Mouse (Mus musculus) G1E-ER4 (cell line): ENCODE measurements around the gene Hes3. TPM values are rescaled to one million over a fixed set of nuclear protein-coding genes. Genes with fewer than 3 reads are reported as not detected.

Source experiments
- GATA1 ChIP-seq: IDR thresholded peaks from one replicate; pipeline ENCODE4 v1.8.0; 2012; ENCODE audit warnings: low read length, inconsistent platforms
- polyA plus RNA-seq: library from polyadenylated mRNA; stranded (reverse); fragments of >175 nt; gene quantifications from 2 replicates; pipeline ENCODE4 v1.2.3, GENCODE M21; 2012

Gene Hes3
- polyA plus RNA-seq, 1 experiment: 0.05 TPM

DNA sequence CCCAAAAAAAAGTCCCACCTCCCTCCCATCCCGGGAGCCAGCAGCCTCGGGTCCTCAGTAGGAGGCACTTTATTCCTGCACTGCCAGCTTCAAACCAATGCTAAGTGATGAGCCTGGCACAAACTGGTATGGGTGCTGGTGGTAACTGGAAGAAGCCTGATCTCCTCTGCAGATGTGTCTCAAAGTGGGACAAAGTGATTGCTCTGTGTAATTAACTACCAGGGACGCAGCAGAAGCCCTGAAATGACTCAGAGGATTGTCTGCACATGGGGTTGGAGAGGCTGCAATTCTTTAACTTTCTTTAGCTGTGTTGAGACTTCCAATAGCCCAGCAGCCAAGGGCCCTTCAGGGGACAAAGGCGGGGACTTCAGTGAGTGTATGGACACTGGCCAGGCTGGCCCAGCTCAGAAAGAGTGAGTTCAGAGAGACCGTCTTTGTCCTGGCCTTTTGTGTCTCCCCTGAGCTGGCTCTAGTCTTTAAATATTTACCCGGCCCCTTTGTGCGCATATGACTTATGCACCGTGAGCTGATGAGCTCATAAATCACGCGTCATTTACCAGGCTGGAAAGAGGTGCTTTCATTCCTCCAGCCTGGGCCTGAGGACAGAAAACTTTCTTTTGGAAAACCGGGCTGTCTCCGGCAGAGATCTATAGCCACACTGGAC, 772 bp upstream of the Hes3 start:
- TF ChIP-seq GATA1: no peak

DNA sequence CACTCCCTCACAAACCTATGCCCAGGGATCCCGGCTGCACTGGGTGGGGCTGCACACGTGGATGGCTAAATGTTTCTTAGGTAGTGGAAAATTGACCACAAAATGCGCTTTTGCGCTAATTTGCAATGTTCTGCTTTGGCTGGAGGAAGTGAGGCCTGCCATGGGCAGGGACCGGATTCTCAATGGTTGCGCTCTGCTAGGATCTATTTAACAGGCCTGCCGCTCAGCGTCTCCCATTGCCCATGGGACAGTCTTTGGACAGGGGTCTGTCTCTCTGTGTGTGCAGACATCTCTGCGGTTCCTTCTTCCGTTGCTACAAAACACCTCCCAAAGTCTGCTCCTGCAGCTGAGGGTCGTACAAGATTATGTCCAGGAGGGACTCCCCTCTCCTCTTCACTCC, 471 bp downstream of the Hes3 start:
- TF ChIP-seq GATA1: no peak

DNA sequence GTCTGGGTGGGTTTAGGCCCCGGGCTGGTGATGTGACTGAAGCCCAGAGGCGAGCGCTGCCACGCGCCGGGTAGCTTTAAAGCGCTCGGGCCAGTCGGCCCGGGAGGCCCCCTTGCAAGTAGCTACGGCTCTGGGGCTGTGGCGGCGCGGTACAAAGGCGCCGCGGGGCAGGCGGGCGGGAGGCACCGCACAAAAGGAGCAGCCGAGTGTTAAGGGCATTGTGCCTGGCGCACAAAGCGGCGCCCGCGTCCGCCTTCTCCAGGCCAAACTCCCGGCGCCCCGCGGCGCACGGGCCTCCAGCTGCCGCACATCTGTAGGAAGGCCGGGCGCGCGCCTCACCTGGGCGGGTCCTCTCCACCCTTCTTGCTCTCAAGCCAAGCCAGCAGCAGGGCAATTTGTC, 1.1 kb downstream of the Hes3 start:
- no peak for TF ChIP-seq GATA1

DNA sequence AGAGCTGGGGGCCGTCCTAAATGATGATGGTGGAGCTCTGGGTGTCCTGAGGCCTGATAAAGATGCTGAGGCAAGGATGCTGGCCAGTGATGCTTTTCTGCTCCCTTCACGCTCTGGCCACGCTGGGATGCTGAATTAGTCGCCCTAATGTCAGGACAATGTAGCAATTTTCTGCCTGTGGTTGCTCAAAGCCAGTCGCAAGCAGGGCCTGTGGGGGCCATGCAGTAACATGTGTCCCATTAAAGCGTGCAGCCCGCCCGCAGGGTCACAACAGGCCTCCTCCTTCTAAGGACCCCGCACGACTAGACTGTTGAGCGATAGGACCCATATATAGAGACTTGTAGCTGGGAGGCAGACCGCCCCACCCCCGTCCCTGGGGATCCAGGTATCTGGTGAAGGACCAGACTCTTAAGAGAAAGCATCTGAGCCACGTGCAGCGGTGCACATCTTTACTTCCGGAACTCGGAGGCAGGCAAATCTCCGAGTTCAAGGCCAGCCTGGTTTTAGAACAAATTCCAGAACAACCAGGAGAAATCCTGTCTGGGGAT, 3.0 kb downstream of the Hes3 start:
- no peak for TF ChIP-seq GATA1

DNA sequence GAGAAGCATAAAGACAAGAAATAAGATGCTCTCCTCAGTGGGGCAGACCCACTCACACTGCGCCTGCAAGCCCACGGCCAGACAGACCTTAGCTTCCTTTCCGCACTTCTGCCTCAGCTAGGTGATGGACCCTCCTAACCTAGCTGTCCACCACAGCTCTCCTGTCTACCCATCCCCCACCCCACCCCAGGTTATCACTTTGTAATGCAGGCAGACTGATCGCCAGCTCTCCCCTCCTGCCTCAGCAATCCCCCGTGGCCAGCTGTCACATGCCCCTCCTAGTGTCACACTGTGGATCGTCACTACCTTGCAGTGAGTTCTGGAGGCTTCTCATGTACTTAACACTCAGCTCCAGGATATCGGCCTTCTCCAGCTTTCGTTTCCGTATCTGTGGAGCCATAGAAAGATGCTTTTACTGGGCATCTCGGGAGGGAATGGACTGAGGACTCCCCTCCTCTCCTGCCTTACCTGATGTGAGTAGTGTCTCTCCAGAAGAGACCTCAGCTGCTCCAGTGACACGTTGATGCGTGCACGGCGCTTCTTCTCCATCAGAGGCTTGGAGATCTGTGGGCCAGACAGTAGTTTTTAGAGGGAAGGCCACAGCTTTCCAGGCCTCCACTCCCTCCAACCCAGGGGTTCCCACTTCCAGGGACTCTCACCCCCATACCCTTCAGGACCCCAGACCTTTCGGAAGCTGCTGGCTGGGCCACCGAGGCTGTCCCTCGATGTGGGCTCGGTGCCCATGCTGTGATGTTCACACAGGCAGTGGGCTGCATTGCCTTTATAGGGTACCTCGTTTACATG, 3.9 kb downstream of the Hes3 start:
- TF ChIP-seq GATA1: no peak

DNA sequence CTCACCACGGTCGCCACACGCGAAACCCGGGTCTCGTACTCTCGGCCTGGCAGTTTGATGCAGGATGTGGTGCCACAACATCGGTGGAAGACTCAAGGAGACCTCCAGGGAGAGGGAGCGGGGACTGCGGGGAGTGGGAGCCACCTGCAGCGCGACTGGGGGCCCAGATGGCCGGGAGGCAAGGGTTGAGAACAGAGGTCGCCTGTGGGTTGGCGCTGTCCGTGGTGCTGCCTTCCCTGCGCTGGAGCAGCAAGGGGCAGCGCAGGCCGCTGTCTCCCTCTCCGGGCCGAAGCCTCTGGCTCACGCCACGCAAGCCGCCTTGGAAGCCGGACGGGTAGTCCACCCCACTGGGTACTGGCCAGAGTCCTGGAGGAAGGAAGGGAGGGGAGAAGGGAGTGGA, 4.6 kb downstream of the Hes3 start:
- TF ChIP-seq GATA1: no peak

DNA sequence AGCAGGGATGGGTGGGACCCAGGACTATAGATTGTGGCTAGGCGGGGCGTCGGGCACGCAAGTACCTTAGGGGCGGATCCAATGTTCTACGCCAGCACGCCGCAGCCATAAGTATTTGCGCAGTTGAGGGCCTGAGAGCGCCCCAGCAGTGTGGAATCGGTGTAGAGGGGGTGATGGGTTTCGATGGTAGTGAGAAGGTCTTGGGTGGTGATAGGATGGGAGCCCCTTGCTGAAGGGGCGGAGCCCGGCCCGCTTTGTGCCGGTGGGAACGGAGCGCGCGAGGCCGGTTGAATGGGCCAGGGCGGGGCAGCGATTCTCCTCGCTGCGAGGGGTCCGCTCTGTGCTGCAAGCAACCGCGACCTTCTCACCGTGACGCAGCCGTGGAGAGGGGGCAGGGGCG, 5.3 kb downstream of the Hes3 start:
- TF ChIP-seq GATA1: no peak

DNA sequence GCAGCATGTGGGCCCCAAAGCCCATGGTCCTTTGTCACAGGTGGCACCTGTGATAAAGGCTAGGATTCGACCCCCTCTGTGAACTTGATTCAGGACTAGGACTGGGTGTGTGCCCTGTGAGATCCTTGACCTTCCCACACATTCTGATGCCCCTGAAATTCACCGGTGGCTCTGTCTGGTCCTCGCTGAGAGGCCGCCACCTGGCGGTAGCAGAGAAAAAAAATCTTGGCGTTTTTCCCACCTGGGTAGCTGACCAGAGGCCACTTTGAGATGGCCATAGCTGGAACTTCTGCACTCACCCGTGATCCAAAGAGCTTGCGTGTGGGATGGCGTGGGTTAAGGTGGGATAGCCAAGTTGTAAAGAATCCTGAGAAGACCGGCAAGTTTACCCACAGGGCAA, 6.0 kb downstream of the Hes3 start:
- no peak for TF ChIP-seq GATA1

DNA sequence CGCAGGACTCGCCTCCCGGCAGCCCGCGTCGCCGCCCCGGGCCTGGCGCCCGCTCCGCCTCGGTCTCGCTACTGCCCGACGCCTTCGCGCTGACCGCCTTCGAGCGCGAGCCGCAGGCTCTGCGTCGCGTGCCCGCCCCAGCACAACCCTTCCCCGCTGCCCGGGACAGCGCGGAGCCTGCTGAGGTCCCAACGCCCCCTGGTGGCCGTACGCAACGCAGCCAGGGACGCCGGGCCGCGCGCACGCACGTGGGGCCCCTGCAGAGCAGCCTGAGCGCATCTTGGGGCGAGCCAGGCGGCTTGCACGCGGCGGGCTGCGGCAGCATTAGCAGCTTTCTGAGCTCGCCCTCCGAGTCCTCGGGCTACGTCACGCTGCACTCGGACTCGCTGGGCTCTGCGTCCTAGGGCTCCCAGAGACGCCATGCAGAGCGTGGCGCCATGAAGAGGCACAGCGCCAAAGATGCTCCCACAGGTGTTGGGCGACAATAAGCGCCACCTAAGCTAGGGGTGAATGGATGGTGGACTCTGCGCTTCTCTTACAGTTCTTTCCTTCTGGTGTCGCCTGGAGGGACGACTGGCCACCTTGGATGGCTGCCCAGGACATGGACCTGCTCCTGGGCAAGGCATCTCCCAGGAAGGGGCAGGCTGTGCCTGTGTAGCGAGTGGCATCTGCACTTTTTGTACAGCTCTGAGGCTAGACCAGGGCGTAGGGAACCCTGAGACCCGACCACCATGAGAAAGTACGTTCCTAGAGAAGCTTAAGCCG, 8.1 kb downstream of the Hes3 start:
- no peak for TF ChIP-seq GATA1

DNA sequence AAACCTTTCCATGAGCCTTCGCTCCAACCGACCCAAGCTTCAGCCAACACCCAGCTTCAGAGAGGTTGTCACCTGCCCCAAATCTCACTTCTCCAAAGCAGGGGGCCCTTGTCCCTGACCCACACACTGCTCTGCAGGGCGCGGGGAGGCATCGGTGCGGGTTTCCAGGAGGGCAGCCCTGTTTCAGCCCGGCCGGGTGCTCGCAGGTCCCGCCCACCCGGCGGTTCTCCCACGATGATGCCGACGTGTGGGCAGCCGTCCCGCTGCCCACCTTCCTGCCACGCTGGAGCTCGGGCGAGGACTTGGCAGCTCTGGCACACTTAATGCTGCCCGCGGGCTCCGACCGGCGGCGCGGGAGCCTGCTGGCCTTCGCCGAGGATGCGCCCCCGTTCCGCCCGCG, 8.7 kb downstream of the Hes3 start:
- no peak for TF ChIP-seq GATA1

DNA sequence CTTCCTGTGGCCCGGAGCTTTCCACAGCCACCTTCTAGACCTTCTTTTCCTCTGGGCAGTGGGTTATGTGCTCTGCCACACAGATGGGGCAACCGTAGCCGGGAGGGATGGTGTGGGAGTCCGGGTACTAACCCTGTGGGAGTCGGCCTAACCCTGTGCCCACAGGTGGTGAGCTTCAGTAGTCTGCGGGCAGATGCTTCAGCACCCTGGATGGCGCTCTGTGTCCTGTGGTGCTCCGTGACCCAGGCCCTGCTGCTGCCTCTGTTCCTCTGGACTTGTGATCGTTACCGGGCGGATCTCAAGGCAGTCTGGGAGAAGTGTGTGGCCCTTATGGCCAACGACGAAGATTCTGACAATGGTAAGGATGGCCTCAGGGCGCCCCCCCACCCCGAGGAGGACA, 9.9 kb downstream of the Hes3 start:
- no peak for TF ChIP-seq GATA1

DNA sequence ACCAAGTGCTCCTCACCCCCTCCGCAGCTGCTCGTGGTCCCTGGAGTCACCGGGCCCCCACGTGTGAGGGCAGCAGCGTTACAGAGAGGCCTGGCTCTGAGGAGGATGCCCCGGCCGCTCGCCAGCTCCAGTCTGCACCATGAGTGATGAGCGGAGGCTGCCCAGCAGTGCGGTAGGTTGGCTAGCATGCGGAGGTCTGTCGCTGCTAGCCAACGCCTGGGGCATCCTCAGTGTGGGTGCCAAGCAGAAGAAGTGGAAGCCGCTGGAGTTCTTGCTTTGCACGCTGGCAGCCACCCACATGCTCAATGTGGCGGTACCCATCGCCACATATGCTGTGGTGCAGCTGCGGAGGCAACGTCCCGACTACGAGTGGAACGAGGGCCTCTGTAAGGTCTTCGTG, 12.5 kb downstream of the Hes3 start:
- TF ChIP-seq GATA1: no peak

DNA sequence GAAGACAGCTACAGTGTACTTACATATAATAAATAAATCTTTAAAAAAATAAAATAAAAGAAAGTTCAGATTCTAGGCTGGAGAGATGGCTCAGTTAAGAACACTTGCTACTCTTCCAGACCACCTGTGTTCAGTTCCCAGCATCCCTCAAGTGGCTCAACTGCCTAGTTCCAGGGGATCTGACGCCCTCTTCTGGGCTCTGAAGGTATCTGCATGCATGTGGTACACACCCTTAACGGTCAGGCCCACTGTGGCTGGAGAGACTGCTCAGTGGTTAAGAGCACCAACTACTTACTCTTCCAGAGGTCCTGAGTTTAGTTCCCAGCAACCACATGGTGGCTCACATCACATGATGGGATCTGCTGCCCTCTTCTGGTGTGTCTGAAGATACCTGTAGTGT, 13.5 kb downstream of the Hes3 start:
- TF ChIP-seq GATA1: no peak

DNA sequence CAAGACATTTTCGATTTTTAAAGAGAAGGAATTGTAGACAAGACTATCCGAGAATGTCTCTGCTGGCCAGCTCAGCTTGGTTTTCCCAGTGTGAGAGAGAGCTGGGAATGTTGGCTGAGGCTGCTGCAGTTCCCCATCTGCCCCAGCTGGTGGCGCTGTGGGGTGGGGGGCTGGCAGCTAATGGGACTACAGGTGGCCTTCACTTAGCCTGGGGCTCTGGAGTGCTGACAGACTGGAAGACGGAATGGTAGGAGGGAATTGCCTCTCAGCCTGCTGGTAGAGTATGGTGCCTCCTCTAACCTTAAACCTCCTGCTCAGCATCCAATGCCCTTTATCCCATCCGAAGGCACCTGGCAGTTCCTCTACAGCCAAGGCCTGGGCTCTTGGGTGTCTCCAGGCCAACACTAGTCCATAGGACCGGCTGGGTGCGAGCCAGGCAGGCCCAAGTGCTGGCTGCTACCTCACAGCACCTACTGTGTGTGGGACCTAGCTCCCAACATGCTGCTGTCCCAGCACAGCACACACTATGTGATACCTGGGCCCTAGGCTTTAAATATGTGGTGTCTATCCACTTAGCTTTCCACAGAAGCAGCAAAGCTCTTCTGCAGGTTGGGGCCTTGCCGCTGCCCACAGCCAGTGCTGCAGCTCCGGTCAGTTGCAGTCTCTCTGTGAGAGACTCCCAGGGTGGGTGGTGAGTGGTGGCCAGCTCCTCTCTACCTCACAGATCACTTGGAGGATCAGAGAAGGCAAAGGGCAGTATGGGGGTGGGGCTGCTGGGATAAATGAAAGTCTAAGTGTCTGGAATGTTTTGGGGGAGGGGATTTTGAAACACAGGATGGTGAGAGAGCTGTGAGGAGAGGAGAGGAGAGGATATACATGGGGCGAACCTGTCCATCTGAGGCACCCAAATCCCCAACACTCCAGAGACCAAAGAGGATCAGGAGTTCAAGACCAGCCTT, 14.8 kb downstream of the Hes3 start:
- no peak for TF ChIP-seq GATA1

DNA sequence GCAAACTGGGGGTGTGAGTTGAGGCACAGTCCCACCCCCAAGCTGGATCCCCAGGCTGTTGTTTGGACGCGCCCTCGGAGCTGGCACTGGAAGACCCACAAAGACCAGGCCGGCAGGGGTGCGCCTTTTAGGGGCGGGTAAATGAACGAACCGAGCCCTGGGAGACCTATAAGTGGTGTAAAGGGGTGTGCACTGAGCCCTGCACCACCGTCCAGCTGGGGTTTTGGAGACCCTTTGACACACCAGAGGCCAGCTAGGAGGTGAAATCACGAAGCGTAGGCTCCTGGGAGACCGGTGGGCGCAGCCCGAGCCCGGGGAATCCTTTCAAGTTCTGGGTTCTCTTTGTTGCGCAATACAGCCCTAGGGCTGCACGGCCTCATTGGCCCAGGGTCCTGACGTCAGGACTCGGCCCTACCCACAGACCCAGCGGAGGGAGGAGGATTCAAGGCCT, 16.8 kb downstream of the Hes3 start:
- no peak for TF ChIP-seq GATA1
